Mouse (Mus musculus) spleen, postnatal 0 days (tissue): ENCODE results near the gene Cspg5. TPM values are rescaled to one million over a fixed set of nuclear protein-coding genes. Genes with fewer than 3 reads are reported as not detected.

Experiments used
- polyA plus RNA-seq: library from polyadenylated mRNA; unstranded; fragments of >200 nt; fragmentation: Nextera tagmentation; extraction: Ambion mirVana; gene quantifications from 2 replicates; pipeline ENCODE4 v1.2.1, GENCODE M21; 2015

Gene Cspg5
- polyA plus RNA-seq, result 0.48 and 0.72 TPM in 2 replicates

DNA sequence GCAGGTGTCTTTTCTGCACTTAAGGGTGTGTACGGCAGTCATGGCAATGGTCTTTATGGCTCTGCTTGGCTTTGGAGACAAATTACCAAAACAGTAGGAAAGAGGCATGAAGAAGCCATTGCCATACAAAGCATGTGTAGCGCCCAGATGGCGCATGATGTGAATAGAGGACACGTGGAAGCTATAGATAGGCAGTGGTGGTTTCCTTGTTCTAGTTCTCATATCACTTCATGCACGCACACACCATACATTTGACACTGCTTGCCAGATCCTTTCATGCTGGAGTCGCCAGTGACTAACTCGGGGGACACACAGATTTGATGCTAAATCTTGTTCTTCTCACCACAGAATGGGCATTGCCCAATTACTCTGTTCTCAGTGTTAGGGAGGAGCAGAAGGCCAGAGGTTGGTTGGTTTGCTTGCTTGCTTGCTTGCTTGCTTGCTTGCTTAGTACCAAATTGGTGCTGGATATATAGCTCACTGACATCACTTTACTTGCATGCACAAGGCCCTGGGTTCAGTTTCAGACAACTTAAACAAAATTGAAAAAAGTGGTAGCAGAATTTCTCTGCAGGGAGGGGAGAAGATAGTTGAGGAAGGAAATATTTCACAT, at the start of gene Cspg5:
TSS of gene Cspg5 (plus strand) at position 563 of the 613 bp plus-strand sequence.

DNA sequence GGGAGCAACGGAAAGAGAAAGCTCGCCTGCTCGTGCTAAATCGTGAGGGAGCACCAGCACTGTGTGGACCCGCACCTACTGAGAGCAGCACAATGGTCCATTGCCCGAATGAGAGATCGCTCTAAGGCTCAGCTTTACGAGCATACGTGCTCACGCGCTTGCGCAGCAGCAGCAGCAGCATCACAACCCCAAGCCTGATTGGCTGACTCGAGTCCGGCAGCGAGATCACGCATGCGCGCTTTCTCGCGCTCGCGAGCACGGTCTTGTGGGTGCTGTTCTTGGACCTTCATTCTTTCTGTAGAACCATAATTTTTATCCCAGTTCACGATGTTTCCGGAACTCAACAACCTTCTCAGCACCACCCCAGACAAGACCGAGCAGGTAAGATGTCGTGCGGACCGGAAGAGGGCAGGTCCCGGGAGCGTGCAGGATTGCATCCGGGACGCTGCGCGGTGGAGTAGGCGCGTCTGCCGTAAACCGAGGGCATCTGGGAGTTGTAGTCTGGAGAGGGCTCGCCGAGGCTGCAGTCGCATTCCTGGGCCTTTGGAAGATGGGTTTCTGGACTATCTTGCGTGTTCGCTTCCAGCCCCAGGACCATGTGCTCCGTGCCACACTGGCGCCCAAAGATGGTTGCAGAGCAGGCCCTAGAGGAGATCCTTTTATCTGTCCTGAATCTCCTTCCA, 61.5 kb downstream of the Cspg5 start, which contains the start of gene Elp6:
TSS of gene Elp6 (plus strand) at position 205 of the 683 bp plus-strand sequence.

Other genes starting within 250 kb of the Cspg5 start
- gene Smarcc1, start 126.1 kb upstream of the Cspg5 start, polyA plus RNA-seq, result 41.5 and 42.0 TPM in 2 replicates
- 52.8 and 56.0 TPM in 2 replicates for gene Dhx30, start 126.0 kb upstream of the Cspg5 start, polyA plus RNA-seq
- 9.9 and 11.5 TPM in 2 replicates for gene Elp6, start 61.4 kb downstream of the Cspg5 start, polyA plus RNA-seq
- 14.5 and 19.0 TPM in 2 replicates for gene Scap, start 89.5 kb downstream of the Cspg5 start, polyA plus RNA-seq
- 4.5 and 5.6 TPM in 2 replicates for gene Ptpn23, start 164.4 kb downstream of the Cspg5 start, polyA plus RNA-seq
- gene Ngp, start 176.0 kb downstream of the Cspg5 start, polyA plus RNA-seq, result 845 and 1,245 TPM in 2 replicates
- gene Klhl18, start 232.9 kb downstream of the Cspg5 start, polyA plus RNA-seq, result 4.7 and 4.8 TPM in 2 replicates
- 0.58 and 0.64 TPM in 2 replicates for gene Kif9, start 233.2 kb downstream of the Cspg5 start, polyA plus RNA-seq